In genomic region chr10:44556845-44557244, GRCm38 (mm10) we compare ENCODE assay signal across 24 mouse cellular contexts. TPM values are rescaled to one million over a fixed set of nuclear protein-coding genes. Genes with fewer than 3 reads are reported as not detected.
DNase-seq lines count a peak whose midpoint lies in the region; ATAC-seq and TF ChIP-seq lines count a peak whose summit lies in the region.
"Had no signal": no experiment of that assay in that cellular context is flagged by ENCODE, and none has a peak within 500 bp of the region (broad histone marks: within the 10 kb centered on the region; RNA-seq: fewer than 3 reads in every experiment).

No protein-coding gene starts in this region.

- TF ChIP-seq EP300 in liver, embryonic 14.5 days (IDR thresholded peaks at IDR 0.05; ENCODE audit: low read depth) = 0 out of 2 replicates have a peak, but pooled peaks have one; percentile 6

- 57% methylated on average over 4 of the region's 4 CpGs for WGBS in liver, embryonic 14.5 days (ENCODE audit: insufficient replicate concordance)

- peak; percentile 29 for DNase-seq in heart, adult 11 months
- DNase-seq in heart, postnatal 10 days = no peak
- peak; percentile 58 for DNase-seq in liver
- peak in 1 of 3 experiments; percentile 46 for DNase-seq in liver, embryonic 14.5 days (ENCODE audit: low read depth in 3 of 3, low spot score in 3 of 3)
- DNase-seq in embryo, embryonic 9.5 days (ENCODE audit: extremely low spot score) = no peak
- no peak for DNase-seq in urinary bladder, postnatal 10 days (ENCODE audit: low spot score)
- DNase-seq: adrenal gland, adult 2 months; adrenal gland, postnatal 36 days; cerebellum, adult 2 months; cerebellum, postnatal 10 days; embryo, embryonic 11 days; forebrain, postnatal 0 days; gastrocnemius, postnatal 14 days; heart, postnatal 36 days had no signal

- intact Hi-C loops in heart, postnatal 10 days (cut with DNase I) = no loop called here

- no peaks in the 10 kb centered on the region for H3K27me3 ChIP-seq in liver, embryonic 14.5 days (ENCODE audit: control insufficient read depth, insufficient read depth, low read length)
- H3K27me3 ChIP-seq: CH12.LX; embryonic facial prominence, embryonic 12.5 days; forebrain, embryonic 13.5 days; heart, embryonic 12.5 days; hindbrain, embryonic 15.5 days had no signal

- peaks cover 0 to 11% of the 10 kb centered on the region in 2 experiments; a peak in 3 of 4 replicates for H3K4me1 ChIP-seq in liver, embryonic 14.5 days (replicated peaks; ENCODE audit: control insufficient read depth in 2 of 2, insufficient read depth in 2 of 2, low read length in 1 of 2)
- H3K4me1 ChIP-seq: embryonic facial prominence, embryonic 12.5 days; forebrain, embryonic 13.5 days; heart, embryonic 12.5 days; hindbrain, embryonic 15.5 days had no signal

- peak; percentile 93 for ATAC-seq in liver, embryonic 14.5 days (ENCODE audit: insufficient read depth)
- ATAC-seq in megakaryocyte progenitor cell, adult 5-6 weeks (replicated peaks; ENCODE audit: poor library complexity) = 0 out of 2 replicates have a peak, but pooled peaks have one; percentile 26
- ATAC-seq in megakaryocyte-erythroid progenitor cell, adult 5-6 weeks (replicated peaks; ENCODE audit: low FRiP score, low TSS enrichment, poor library complexity, severe bottlenecking) = no peak
- ATAC-seq: activated CD4-positive, CD25-positive, alpha-beta regulatory T cell, adult 4 months; forebrain, embryonic 13.5 days; forebrain, postnatal 0 days; inflammation-experienced regulatory T-cells, adult 6 months; Patski had no signal

- no peak for TF ChIP-seq CTCF in liver, embryonic 14.5 days (IDR thresholded peaks at IDR 0.05; ENCODE audit: low read depth)

- H3K9me3 ChIP-seq in liver, embryonic 14.5 days (ENCODE audit: control insufficient read depth, low read length) = no peaks in the 10 kb centered on the region
- H3K9me3 ChIP-seq: hindbrain, embryonic 15.5 days had no signal

- H3K4me2 ChIP-seq in liver, embryonic 14.5 days (ENCODE audit: low read depth) = no peak overlapping the region
- H3K4me2 ChIP-seq: embryonic facial prominence, embryonic 12.5 days; forebrain, embryonic 13.5 days; heart, embryonic 12.5 days; hindbrain, embryonic 15.5 days had no signal

- H3K4me3 ChIP-seq in liver, embryonic 14.5 days (ENCODE audit: insufficient read depth in 1 of 2, low read depth in 2 of 2, low read length in 2 of 2) = no peak overlapping the region
- H3K4me3 ChIP-seq: embryonic facial prominence, embryonic 12.5 days; forebrain, embryonic 13.5 days; heart, embryonic 12.5 days; hindbrain, embryonic 15.5 days had no signal

- H3K27ac ChIP-seq in liver, embryonic 14.5 days = peak overlapping the region; percentile 36
- H3K27ac ChIP-seq: embryonic facial prominence, embryonic 12.5 days; forebrain, embryonic 13.5 days; hindbrain, embryonic 15.5 days had no signal

- no peaks in the 10 kb centered on the region for H3K36me3 ChIP-seq in liver, embryonic 14.5 days (replicated peaks; ENCODE audit: control insufficient read depth, insufficient read depth, low read depth)
- H3K36me3 ChIP-seq: embryonic facial prominence, embryonic 12.5 days; heart, embryonic 12.5 days; hindbrain, embryonic 15.5 days had no signal

- H3K9ac ChIP-seq in liver, embryonic 14.5 days (replicated peaks) = no peak overlapping the region
- H3K9ac ChIP-seq: embryonic facial prominence, embryonic 12.5 days; forebrain, embryonic 13.5 days; forebrain, postnatal 0 days; heart, embryonic 12.5 days; hindbrain, embryonic 15.5 days had no signal

RNA-seq across cellular contexts. Expression of gene Prdm1, which starts 28.5 kb away (rescaled TPM):
- total RNA-seq in heart, postnatal 10 days (2021) = 1 to 10 TPM; 2.3 to 6.2 TPM
- polyA plus RNA-seq in liver, embryonic 14.5 days (2012; rRNA removed) = 0.08 and 0.12 TPM in 2 replicates
- 0.13 and 0.18 TPM in 2 replicates for polyA plus RNA-seq in liver, embryonic 14.5 days (2014; fragmentation: Nextera tagmentation; extraction: Ambion mirVana)
- 0.17 and 0.25 TPM in 2 replicates for total RNA-seq in megakaryocyte progenitor cell, adult 5-6 weeks (2015)
- total RNA-seq in megakaryocyte progenitor cell, adult 5-6 weeks (2017) = 0.08 and 0.14 TPM in 2 replicates
- total RNA-seq in megakaryocyte-erythroid progenitor cell, adult 5-6 weeks (2014; fragmentation: Nextera tagmentation) = 0.48 and 2.8 TPM in 2 replicates
- 0.23 TPM in 1 of 2 replicates, not detected in the other for total RNA-seq in megakaryocyte-erythroid progenitor cell, adult 5-6 weeks (2017)

Comparison
In these comparisons a context has a peak if more than half of its experiments do, and no peak if none do; other contexts are left out.
1. DNase-seq: peak in heart, adult 11 months (single experiment) and liver (single experiment); none in heart, postnatal 10 days (0 of 2), embryo, embryonic 9.5 days (single experiment) and urinary bladder, postnatal 10 days (single experiment).